Mouse (Mus musculus): Measurements from ENCODE around the gene P2ry10. TPM values are rescaled to one million over a fixed set of nuclear protein-coding genes. Genes with fewer than 3 reads are reported as not detected.

The P2ry10 gene
- polyA plus RNA-seq, 1 experiment = 11.3 TPM

DNA sequence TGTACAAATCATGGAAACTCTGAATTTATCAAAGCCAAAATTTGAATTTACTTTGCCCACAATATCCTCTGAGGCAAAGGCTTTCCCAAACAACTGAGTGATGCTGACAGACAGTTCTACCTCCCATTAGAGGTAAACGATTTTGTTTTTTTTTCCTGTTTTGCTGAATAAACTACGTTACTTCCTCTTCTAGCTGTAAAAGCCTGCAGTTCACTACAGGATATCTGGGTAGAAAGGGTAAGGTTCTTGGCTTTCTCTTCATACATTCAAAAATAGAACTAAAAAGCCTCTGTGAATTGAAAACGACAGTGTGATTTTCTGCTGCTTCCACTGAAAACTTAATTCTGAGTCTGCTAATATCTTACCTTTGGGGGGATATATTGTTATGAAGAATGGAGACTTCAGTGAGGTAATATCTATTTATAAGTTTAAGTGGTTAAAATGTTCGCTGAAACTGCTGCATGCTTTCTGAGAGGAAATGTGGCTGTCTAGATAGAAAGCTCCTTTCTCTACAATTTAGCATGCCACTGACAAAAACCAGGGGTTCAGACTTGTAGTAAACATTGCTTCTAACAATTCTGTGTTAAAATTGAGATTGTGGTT lies 61.2 kb downstream of the P2ry10 start:
- DNase-seq (ENCODE audit: low read depth in 1 of 2, low spot score in 2 of 2) = no peak
- Histone ChIP-seq H3K27ac (ENCODE audit: insufficient read depth, low read length) (peak overlapping the region; percentile 72; the same call in 1 of the 2 replicates), H3K27me3 (ENCODE audit: control insufficient read depth, insufficient read depth, low read length) (no peaks in the 10 kb centered on the region), H3K4me1 (ENCODE audit: control insufficient read depth, insufficient read depth, insufficient read length) (no peaks in the 10 kb centered on the region), H3K36me3 (ENCODE audit: control insufficient read depth, insufficient read depth, low read length) (no peaks in the 10 kb centered on the region), H3K4me3 (ENCODE audit: extremely low read depth, insufficient read depth, insufficient read length) (peak overlapping the region; percentile 53)
- TF ChIP-seq CTCF (IDR thresholded peaks at IDR 0.05; ENCODE audit: extremely low read depth, insufficient read depth, insufficient read length, insufficient replicate concordance) (no peak), POLR2A (IDR thresholded peaks at IDR 0.05; ENCODE audit: low read depth, low read length) (no peak)
- WGBS = 30% methylated on average over 4 of the region's 4 CpGs

DNA sequence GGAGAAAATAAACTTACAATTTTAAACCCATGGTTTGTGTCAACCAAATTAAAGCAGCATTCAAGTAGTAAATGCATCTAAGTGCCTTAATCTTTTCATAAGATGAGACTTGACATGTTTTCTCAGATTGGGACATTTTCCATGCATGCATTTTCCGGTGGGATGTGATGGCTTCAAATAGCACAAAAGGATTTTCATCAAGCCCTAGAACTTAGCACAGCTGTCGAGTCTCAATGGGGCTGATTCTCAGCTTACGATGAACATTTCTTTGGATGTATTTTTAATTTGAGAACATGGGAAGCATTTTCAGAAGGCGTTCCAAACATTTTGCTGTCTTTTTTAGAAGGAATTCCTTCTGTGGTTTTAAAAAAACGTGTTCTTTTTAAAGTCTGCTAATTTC lies 61.7 kb downstream of the P2ry10 start:
- WGBS = 30% methylated on average over 5 of the region's 5 CpGs
- no peaks in the 10 kb centered on the region for H3K36me3 ChIP-seq (ENCODE audit: control insufficient read depth, insufficient read depth, low read length)
- no peaks in the 10 kb centered on the region for H3K4me1 ChIP-seq (ENCODE audit: control insufficient read depth, insufficient read depth, insufficient read length)
- no peak for DNase-seq (ENCODE audit: low read depth in 1 of 2, low spot score in 2 of 2)
- H3K4me3 ChIP-seq (ENCODE audit: extremely low read depth, insufficient read depth, insufficient read length) = peak overlapping the region; percentile 53
- TF ChIP-seq POLR2A (IDR thresholded peaks at IDR 0.05; ENCODE audit: low read depth, low read length) (no peak), CTCF (IDR thresholded peaks at IDR 0.05; ENCODE audit: extremely low read depth, insufficient read depth, insufficient read length, insufficient replicate concordance) (no peak)
- H3K27ac ChIP-seq (ENCODE audit: insufficient read depth, low read length) = peak overlapping the region; percentile 72; the same call in 1 of the 2 replicates
- no peaks in the 10 kb centered on the region for H3K27me3 ChIP-seq (ENCODE audit: control insufficient read depth, insufficient read depth, low read length)

DNA sequence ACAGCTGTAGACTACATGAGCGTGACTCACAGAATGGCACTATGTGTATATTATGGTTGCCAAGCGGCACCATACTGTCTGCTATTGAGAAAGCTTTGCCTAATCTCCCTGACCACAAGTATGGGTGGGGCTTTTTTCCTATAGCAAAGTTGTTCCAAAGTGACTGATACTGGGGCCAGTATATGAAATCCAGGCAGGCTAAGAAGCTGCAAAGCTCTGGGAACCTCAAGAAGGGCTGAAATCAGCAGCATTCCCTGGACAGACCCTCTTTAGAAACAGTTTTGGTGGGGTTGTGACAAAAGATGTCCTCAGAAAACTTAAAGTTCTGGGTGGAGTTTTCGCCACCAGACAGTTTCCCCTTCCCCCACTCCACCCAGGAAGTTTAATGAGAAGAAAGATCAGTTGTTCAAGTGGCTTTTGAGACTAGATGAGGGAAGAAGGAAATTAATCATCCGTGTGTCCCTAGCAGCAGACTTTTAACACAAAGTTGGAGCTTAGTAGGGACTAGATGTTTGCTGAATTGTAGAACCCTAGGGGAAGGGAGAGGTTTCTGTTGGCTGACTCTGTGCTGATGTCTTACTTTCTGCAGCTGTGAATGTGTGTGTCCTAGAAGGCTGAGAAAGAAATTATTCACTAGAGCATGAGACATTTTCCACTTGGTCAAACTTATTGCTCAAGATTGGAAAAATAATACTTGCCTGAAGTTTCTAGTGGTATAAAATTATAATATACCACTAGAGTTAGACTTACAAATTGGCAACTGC lies 62.6 kb downstream of the P2ry10 start:
- Histone ChIP-seq H3K36me3 (ENCODE audit: control insufficient read depth, insufficient read depth, low read length) (no peaks in the 10 kb centered on the region), H3K27me3 (ENCODE audit: control insufficient read depth, insufficient read depth, low read length) (no peaks in the 10 kb centered on the region), H3K4me3 (ENCODE audit: extremely low read depth, insufficient read depth, insufficient read length) (peak overlapping the region; percentile 48), H3K27ac (ENCODE audit: insufficient read depth, low read length) (peak overlapping the region; percentile 94), H3K4me1 (ENCODE audit: control insufficient read depth, insufficient read depth, insufficient read length) (no peaks in the 10 kb centered on the region)
- 31% methylated on average over 4 of the region's 4 CpGs for WGBS
- TF ChIP-seq POLR2A (IDR thresholded peaks at IDR 0.05; ENCODE audit: low read depth, low read length) = no peak; the same call in 1 of the 2 replicates
- TF ChIP-seq CTCF (IDR thresholded peaks at IDR 0.05; ENCODE audit: extremely low read depth, insufficient read depth, insufficient read length, insufficient replicate concordance) = no peak
- DNase-seq (ENCODE audit: low read depth in 1 of 2, low spot score in 2 of 2) = peak in 1 of 2 experiments; percentile 16

Other genes with a start within 250 kb of the P2ry10 start
- gene Rtl3, start 247.8 kb upstream of the P2ry10 start, polyA plus RNA-seq (2012; rRNA removed) = 0.05 TPM in 1 of 2 replicates, not detected in the other
- gene Lpar4, start 167.9 kb upstream of the P2ry10 start, polyA plus RNA-seq (2012; rRNA removed) = 0.04 and 0.05 TPM in 2 replicates
- gene P2ry10b, start 60.4 kb downstream of the P2ry10 start, polyA plus RNA-seq (2012; rRNA removed) = 16.3 TPM in 2 replicates
- 2.1 and 2.4 TPM in 2 replicates for gene Gpr174, start 167.4 kb downstream of the P2ry10 start, polyA plus RNA-seq (2012; rRNA removed)

Measured in spleen, adult 2 months (tissue).